Mouse (Mus musculus) heart, embryonic 14.5 days (tissue): ENCODE data around the gene Muc4. TPM values are rescaled to one million over a fixed set of nuclear protein-coding genes. Genes with fewer than 3 reads are reported as not detected.

Experiments
- ATAC-seq: fragments of 200-750 bp; cut with Nextera tagmentation; 2 replicates; pipeline ENCODE4 v1.8.0; 2017; ENCODE audit warnings: low read depth, moderate TSS enrichment; ENCODE audit not compliant: insufficient number of reproducible peaks, insufficient read depth, low FRiP score
- H3K27ac ChIP-seq, 2 experiments: fragments of 200-500 bp in 1 of 2; fragments of 300-500 bp in 1 of 2; sonication (generic) in 1 of 2; replicated peaks in 1 of 2; 2 replicates each; pipeline ENCODE4 v1.5.1; 2012 to 2014; ENCODE audit warnings: low read depth in 2 of 2, low read length in 2 of 2, control low read depth in 1 of 2, mild to moderate bottlenecking in 1 of 2, mixed read lengths in 1 of 2; ENCODE audit not compliant: control insufficient read depth in 1 of 2, insufficient read depth in 1 of 2
- H3K27me3 ChIP-seq: fragments of 300-500 bp; sonication (generic); 2 replicates; pipeline ENCODE4 v1.6.1; 2014; ENCODE audit warnings: mild to moderate bottlenecking, low read length, control low read depth; ENCODE audit not compliant: control insufficient read depth, insufficient read depth
- H3K36me3 ChIP-seq: fragments of 300-500 bp; sonication (generic); 2 replicates; pipeline ENCODE4 v1.6.1; 2014; ENCODE audit warnings: mild to moderate bottlenecking, control low read depth, low read length, mixed read lengths; ENCODE audit not compliant: control insufficient read depth, insufficient read depth
- H3K4me1 ChIP-seq, 2 experiments: fragments of 200-500 bp in 1 of 2; fragments of 300-500 bp in 1 of 2; sonication (generic) in 1 of 2; 2 replicates each; pipeline ENCODE4 v1.6.1; 2012 to 2014; ENCODE audit warnings: low read length in 2 of 2, control low read depth in 1 of 2, mixed read lengths in 1 of 2; ENCODE audit not compliant: control insufficient read depth in 2 of 2, insufficient read depth in 2 of 2
- H3K4me2 ChIP-seq: fragments of 300-500 bp; sonication (generic); 2 replicates; pipeline ENCODE4 v1.6.1; 2014; ENCODE audit warnings: mild to moderate bottlenecking, low read length
- H3K4me3 ChIP-seq, 2 experiments: fragments of 200-500 bp in 1 of 2; fragments of 300-500 bp in 1 of 2; sonication (generic) in 1 of 2; 2 replicates each; pipeline ENCODE4 v1.5.1; 2012 to 2014; ENCODE audit warnings: low read length in 2 of 2, mild to moderate bottlenecking in 2 of 2, control low read depth in 1 of 2, low read depth in 1 of 2, moderate library complexity in 1 of 2; ENCODE audit not compliant: control insufficient read depth in 1 of 2, insufficient read depth in 1 of 2
- H3K9ac ChIP-seq: fragments of 300-500 bp; sonication (generic); 2 replicates; pipeline ENCODE4 v1.6.1; 2014; ENCODE audit warnings: mild to moderate bottlenecking, low read length
- H3K9me3 ChIP-seq: fragments of 300-500 bp; sonication (generic); 2 replicates; pipeline ENCODE4 v1.6.1; 2016; ENCODE audit warnings: low read length, control low read depth; ENCODE audit not compliant: control insufficient read depth
- WGBS: fragments of 180-500 bp; shearing (Covaris S2); extraction: QIAGEN DNeasy Blood & Tissue Kit; methylation state at CpG from one replicate; pipeline ENCODE4 v1.1.7; 2014; 5-methylcytosine and 5-hydroxymethylcytosine counted together
- polyA plus RNA-seq: library from polyadenylated mRNA; unstranded; fragments of >200 nt; fragmentation: Nextera tagmentation; extraction: Ambion mirVana; gene quantifications from 2 replicates; pipeline ENCODE4 v1.2.1, GENCODE M21; 2014

The Muc4 gene
- not detected in 2 replicates for polyA plus RNA-seq

- Histone ChIP-seq H3K4me2 (no peak within 1 kb of the TSS), H3K27me3 (no peaks in the 10 kb centered on the region), H3K9me3 (no peaks in the 10 kb centered on the region), H3K36me3 (no peaks in the 10 kb centered on the region), H3K4me3 (no peak within 1 kb of the TSS), H3K4me1 (no peaks in the 10 kb centered on the region), H3K27ac (no peak within 1 kb of the TSS), H3K9ac (no peak within 1 kb of the TSS)
- ATAC-seq = no peak
- 90% methylated on average over 2 of the region's 2 CpGs for WGBS
These were observed at the start of gene Muc4 for GRCm38 (mm10) chr16:32735586-32735985. Muc4 (plus strand) TSS chr16:32735886.

DNA sequence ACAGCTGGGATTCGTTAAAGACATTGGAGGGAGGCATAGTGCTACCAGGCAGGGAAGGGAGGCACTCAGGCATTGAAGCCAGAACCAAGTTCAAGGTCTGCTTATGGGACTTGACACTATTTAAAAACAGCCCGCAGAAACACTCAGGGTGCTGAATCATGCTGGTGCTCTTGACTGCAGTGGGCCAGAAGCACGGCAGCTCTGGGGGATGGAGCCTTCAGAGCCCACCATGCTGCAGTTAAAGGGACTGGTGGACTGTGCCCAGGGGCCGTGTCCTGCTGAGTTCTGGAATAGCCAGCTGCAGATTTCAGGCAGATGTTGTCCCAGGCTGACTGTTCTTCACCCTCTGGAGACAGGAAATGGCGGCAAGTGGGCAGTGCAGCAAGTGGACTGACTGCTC, 49.7 kb upstream of the Muc4 start:
- Histone ChIP-seq H3K27me3 (no peaks in the 10 kb centered on the region), H3K27ac (no peak overlapping the region), H3K9me3 (no peaks in the 10 kb centered on the region), H3K36me3 (peaks cover 16% of the 10 kb centered on the region), H3K9ac (no peak overlapping the region), H3K4me1 (0 out of 4 replicates have a peak, but pooled peaks cover 0 to 3% of the 10 kb centered on the region in 2 experiments), H3K4me3 (no peak overlapping the region), H3K4me2 (no peak overlapping the region)
- WGBS = 58% methylated on average over 5 of the region's 5 CpGs
- ATAC-seq = no peak

DNA sequence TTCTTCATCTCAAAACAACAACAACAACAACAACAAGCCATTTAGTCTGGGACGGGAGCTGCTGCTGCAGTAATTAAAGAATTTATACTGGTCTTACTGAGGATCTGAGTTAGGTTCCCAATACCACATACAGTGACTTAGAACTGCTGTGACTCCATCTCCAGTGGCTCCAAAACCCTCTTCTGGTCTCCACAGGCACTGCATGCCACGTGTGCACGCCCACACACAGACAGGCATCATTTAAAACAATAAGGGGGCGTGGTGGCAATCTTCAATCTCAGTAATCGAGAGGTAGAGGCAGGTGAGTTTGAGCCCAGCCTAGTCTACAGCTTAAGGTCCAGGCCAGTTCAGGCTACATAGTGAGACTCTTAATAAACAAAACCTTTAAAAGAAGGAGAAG, 48.5 kb upstream of the Muc4 start:
- Histone ChIP-seq H3K9me3 (no peaks in the 10 kb centered on the region), H3K36me3 (peaks cover 8% of the 10 kb centered on the region), H3K27me3 (no peaks in the 10 kb centered on the region), H3K9ac (no peak overlapping the region), H3K27ac (no peak overlapping the region), H3K4me1 (0 out of 4 replicates have a peak, but pooled peaks cover 0 to 3% of the 10 kb centered on the region in 2 experiments), H3K4me3 (no peak overlapping the region), H3K4me2 (no peak overlapping the region)
- ATAC-seq = no peak
- 83% methylated on average over 5 of the region's 5 CpGs for WGBS

- H3K27me3 ChIP-seq = no peaks in the 10 kb centered on the region
- no peak overlapping the region for H3K4me2 ChIP-seq
- H3K9me3 ChIP-seq = no peaks in the 10 kb centered on the region
- no peak overlapping the region for H3K27ac ChIP-seq
- no peaks in the 10 kb centered on the region for H3K4me1 ChIP-seq
- ATAC-seq = no peak
- H3K9ac ChIP-seq = no peak overlapping the region
- H3K36me3 ChIP-seq = no peaks in the 10 kb centered on the region
- WGBS = 46% methylated on average over 4 of the region's 4 CpGs
- no peak overlapping the region for H3K4me3 ChIP-seq
These were observed 46.9 kb upstream of the Muc4 start for GRCm38 (mm10) chr16:32688770-32689169.

DNA sequence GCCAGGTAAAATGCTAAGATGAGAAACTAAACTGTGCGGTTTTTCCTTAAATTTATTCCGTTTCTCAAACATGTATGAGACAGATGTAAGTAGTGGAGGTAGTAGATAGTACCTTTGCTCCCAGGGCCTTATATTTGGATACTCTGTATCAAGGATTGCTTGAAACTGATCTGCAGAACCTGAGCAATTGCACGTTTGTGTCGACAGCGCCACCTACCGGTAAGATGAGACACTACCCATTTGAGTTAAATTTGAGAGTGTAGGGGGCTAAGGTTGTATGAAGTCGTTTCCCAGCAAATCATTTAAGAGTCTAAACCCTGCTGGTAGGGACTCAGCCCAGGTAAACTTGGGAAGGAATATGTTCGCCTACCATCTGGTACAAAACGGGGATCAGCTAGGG, 46.2 kb upstream of the Muc4 start:
- WGBS = 3% methylated on average over 9 of the region's 9 CpGs
- ATAC-seq = no peak

GRCm38 (mm10) chr16:32696841-32697464, 38.7 kb upstream of the Muc4 start:
- H3K4me2 ChIP-seq = no peak overlapping the region
- WGBS = 31% methylated on average over 7 of the region's 7 CpGs
- no peak overlapping the region for H3K9ac ChIP-seq
- H3K4me1 ChIP-seq = peaks cover 3% of the 10 kb centered on the region in 2 experiments; a peak in 2 of 4 replicates
- H3K9me3 ChIP-seq = no peaks in the 10 kb centered on the region
- no peaks in the 10 kb centered on the region for H3K36me3 ChIP-seq
- ATAC-seq = no peak
- H3K27me3 ChIP-seq = no peaks in the 10 kb centered on the region
- H3K4me3 ChIP-seq = no peak overlapping the region
- no peak overlapping the region for H3K27ac ChIP-seq

More for the DNA sequence above, 46.2 kb upstream of the Muc4 start:
- Histone ChIP-seq H3K9ac (no peak overlapping the region), H3K4me1 (no peaks in the 10 kb centered on the region), H3K27ac (no peak overlapping the region), H3K4me2 (no peak overlapping the region), H3K27me3 (no peaks in the 10 kb centered on the region), H3K4me3 (no peak overlapping the region), H3K9me3 (no peaks in the 10 kb centered on the region), H3K36me3 (no peaks in the 10 kb centered on the region)

- H3K27ac ChIP-seq = no peak overlapping the region
- 87% methylated on average over 22 of the region's 22 CpGs for whole genome bisulfite sequencing
- no peak overlapping the region for H3K4me3 ChIP-seq
- peaks cover 3% of the 10 kb centered on the region in 2 experiments; a peak in 2 of 4 replicates for H3K4me1 ChIP-seq
- no peak overlapping the region for H3K4me2 ChIP-seq
- H3K9ac ChIP-seq = no peak overlapping the region
- 0 out of 2 replicates have a peak, but pooled peaks have one; percentile 16 for ATAC-seq
- no peaks in the 10 kb centered on the region for H3K36me3 ChIP-seq
- no peaks in the 10 kb centered on the region for H3K9me3 ChIP-seq
- no peaks in the 10 kb centered on the region for H3K27me3 ChIP-seq
These were observed 37.8 kb upstream of the Muc4 start for GRCm38 (mm10) chr16:32697665-32698446.
